15 mouse cellular contexts compared by ENCODE assay signal in genomic region chr8:81581817-81582437, GRCm38 (mm10).
DNase-seq lines count a peak whose midpoint lies in the region; ATAC-seq lines count a peak whose summit lies in the region.
"Had no signal": no experiment of that assay in that cellular context is flagged by ENCODE, and none has a peak within 500 bp of the region (broad histone marks: within the 10 kb centered on the region; RNA-seq: fewer than 3 reads in every experiment).

No protein-coding gene starts in this region.

- H3K36me3 ChIP-seq in heart, embryonic 12.5 days, result no peaks in the 10 kb centered on the region
- no peaks in the 10 kb centered on the region for H3K36me3 ChIP-seq in kidney, embryonic 14.5 days (ENCODE audit: control insufficient read depth, insufficient read depth, low read length)
- H3K36me3 ChIP-seq: G1E; hindbrain, embryonic 12.5 days; intestine, embryonic 15.5 days had no signal

- H3K27me3 ChIP-seq in heart, embryonic 12.5 days (replicated peaks), result no peaks in the 10 kb centered on the region
- no peaks in the 10 kb centered on the region for H3K27me3 ChIP-seq in kidney, embryonic 14.5 days (ENCODE audit: control insufficient read depth, insufficient read depth, low read length)
- H3K27me3 ChIP-seq: hindbrain, embryonic 12.5 days; intestine, embryonic 15.5 days had no signal

- H3K4me1 ChIP-seq in heart, embryonic 12.5 days (replicated peaks), result no peaks in the 10 kb centered on the region
- no peaks in the 10 kb centered on the region for H3K4me1 ChIP-seq in kidney, embryonic 14.5 days (ENCODE audit: control insufficient read depth, insufficient read depth, low read length)
- H3K4me1 ChIP-seq: hindbrain, embryonic 12.5 days; intestine, embryonic 15.5 days had no signal

- WGBS in heart, embryonic 12.5 days, result 78% methylated on average over 2 of the region's 2 CpGs
- 78% methylated on average over 2 of the region's 2 CpGs for WGBS in kidney, embryonic 14.5 days

- H3K4me3 ChIP-seq in heart, embryonic 12.5 days, result no peak overlapping the region
- no peak overlapping the region for H3K4me3 ChIP-seq in kidney, embryonic 14.5 days (ENCODE audit: low read length)
- H3K4me3 ChIP-seq: hindbrain, embryonic 12.5 days; intestine, embryonic 15.5 days had no signal

- H3K9me3 ChIP-seq in heart, embryonic 12.5 days (replicated peaks), result no peaks in the 10 kb centered on the region
- H3K9me3 ChIP-seq in kidney, embryonic 14.5 days (ENCODE audit: control insufficient read depth, low read length), result no peaks in the 10 kb centered on the region
- H3K9me3 ChIP-seq: G1E; hindbrain, embryonic 12.5 days; intestine, embryonic 15.5 days had no signal

- DNase-seq in heart, adult 11 months, result peak; percentile 87
- DNase-seq in kidney, postnatal 4 days, result peak; percentile 16 to 38
- DNase-seq in left cerebral cortex, adult 18-20 months (ENCODE audit: low spot score in 2 of 2), result no peak
- no peak for DNase-seq in gastrocnemius, adult 18-20 months (ENCODE audit: low spot score)
- DNase-seq: cerebellum, adult 11-12 months; heart, adult 18-20 months; left cerebral cortex, postnatal 4 days had no signal

- no peak for ATAC-seq in heart, embryonic 12.5 days (ENCODE audit: insufficient number of reproducible peaks, low FRiP score)
- ATAC-seq in kidney, embryonic 14.5 days (ENCODE audit: low FRiP score, low TSS enrichment), result peak; percentile 46; the same call in 1 of the 2 replicates
- ATAC-seq in megakaryocyte, adult 5-6 weeks (ENCODE audit: poor library complexity, severe bottlenecking), result peak; percentile 34; the same call in 1 of the 2 replicates
- ATAC-seq: intestine, embryonic 15.5 days; midbrain, embryonic 16.5 days had no signal

- H3K4me2 ChIP-seq in heart, embryonic 12.5 days, result no peak overlapping the region
- H3K4me2 ChIP-seq in kidney, embryonic 14.5 days (replicated peaks; ENCODE audit: low read depth, low read length), result no peak overlapping the region
- H3K4me2 ChIP-seq: hindbrain, embryonic 12.5 days; intestine, embryonic 15.5 days; liver, embryonic 11.5 days had no signal

- no peak overlapping the region for H3K27ac ChIP-seq in heart, embryonic 12.5 days (ENCODE audit: poor library complexity, severe bottlenecking)
- H3K27ac ChIP-seq in kidney, embryonic 14.5 days (ENCODE audit: low read depth, low read length), result no peak overlapping the region
- H3K27ac ChIP-seq: hindbrain, embryonic 12.5 days; intestine, embryonic 15.5 days had no signal

- H3K9ac ChIP-seq in heart, embryonic 12.5 days, result no peak overlapping the region
- no peak overlapping the region for H3K9ac ChIP-seq in kidney, embryonic 14.5 days (ENCODE audit: low read depth, low read length)
- H3K9ac ChIP-seq: hindbrain, embryonic 12.5 days; intestine, embryonic 15.5 days had no signal

Comparison
In these comparisons a context has a peak if more than half of its experiments do, and no peak if none do; other contexts are left out.
1. DNase-seq: peak in heart, adult 11 months (single experiment) and kidney, postnatal 4 days (2 of 2); none in left cerebral cortex, adult 18-20 months (0 of 2) and gastrocnemius, adult 18-20 months (single experiment).